Mouse (Mus musculus) limb, embryonic 13.5 days (tissue): ENCODE measurements around the gene Methig1. TPM values are rescaled to one million over a fixed set of nuclear protein-coding genes. Genes with fewer than 3 reads are reported as not detected.
"Not testable (repeated sequence)": the region's sequence is repeated elsewhere in the genome, so short reads cannot be mapped to it uniquely, and the experiment has no call there.

Source experiments
- ATAC-seq: fragments of 200-750 bp; cut with Nextera tagmentation; 2 replicates; pipeline ENCODE4 v1.8.0; 2017; ENCODE audit warnings: low read depth, moderate number of reproducible peaks, moderate TSS enrichment; ENCODE audit not compliant: low FRiP score
- H3K27ac ChIP-seq: fragments of 300-500 bp; sonication (generic); 2 replicates; pipeline ENCODE4 v1.5.1; 2015; ENCODE audit warnings: inconsistent platforms, mild to moderate bottlenecking, moderate library complexity
- H3K27me3 ChIP-seq: fragments of 300-500 bp; sonication (generic); 2 replicates; pipeline ENCODE4 v1.6.1; 2015; ENCODE audit warnings: mild to moderate bottlenecking, inconsistent platforms
- H3K36me3 ChIP-seq: fragments of 300-500 bp; sonication (generic); 2 replicates; pipeline ENCODE4 v1.6.1; 2015; ENCODE audit warnings: inconsistent platforms, mild to moderate bottlenecking, moderate library complexity
- H3K4me1 ChIP-seq: fragments of 300-500 bp; sonication (generic); 2 replicates; pipeline ENCODE4 v1.6.1; 2015; ENCODE audit warnings: inconsistent platforms
- H3K4me2 ChIP-seq: fragments of 300-500 bp; sonication (generic); replicated peaks from 2 replicates; pipeline ENCODE4 v1.6.1; 2015; ENCODE audit warnings: inconsistent platforms, mild to moderate bottlenecking, moderate library complexity
- H3K4me3 ChIP-seq: fragments of 300-500 bp; sonication (generic); 2 replicates; pipeline ENCODE4 v1.5.1; 2015; ENCODE audit warnings: moderate library complexity, mild to moderate bottlenecking, inconsistent platforms
- H3K9ac ChIP-seq: fragments of 300-500 bp; sonication (generic); 2 replicates; pipeline ENCODE4 v1.6.1; 2015; ENCODE audit warnings: mild to moderate bottlenecking, inconsistent platforms
- H3K9me3 ChIP-seq: fragments of 300-500 bp; sonication (generic); 2 replicates; pipeline ENCODE4 v1.6.1; 2016; ENCODE audit warnings: inconsistent platforms
- WGBS: fragments of 180-500 bp; shearing (Covaris S2); methylation state at CpG from one replicate; pipeline ENCODE4 v1.1.7; 2015; 5-methylcytosine and 5-hydroxymethylcytosine counted together
- polyA plus RNA-seq: library from polyadenylated mRNA; unstranded; fragments of >200 nt; fragmentation: Nextera tagmentation; extraction: Ambion mirVana; gene quantifications from 2 replicates; pipeline ENCODE4 v1.2.1, GENCODE M21; 2015

Methig1 gene
- polyA plus RNA-seq, 1 experiment from 2014 or later = 0.10 TPM

- WGBS = 53% methylated on average over 5 of the region's 5 CpGs
- H3K27ac ChIP-seq = no peak overlapping the region
These were observed 31.8 kb upstream of the Methig1 start for GRCm38 (mm10) chr15:100321134-100321533.

DNA sequence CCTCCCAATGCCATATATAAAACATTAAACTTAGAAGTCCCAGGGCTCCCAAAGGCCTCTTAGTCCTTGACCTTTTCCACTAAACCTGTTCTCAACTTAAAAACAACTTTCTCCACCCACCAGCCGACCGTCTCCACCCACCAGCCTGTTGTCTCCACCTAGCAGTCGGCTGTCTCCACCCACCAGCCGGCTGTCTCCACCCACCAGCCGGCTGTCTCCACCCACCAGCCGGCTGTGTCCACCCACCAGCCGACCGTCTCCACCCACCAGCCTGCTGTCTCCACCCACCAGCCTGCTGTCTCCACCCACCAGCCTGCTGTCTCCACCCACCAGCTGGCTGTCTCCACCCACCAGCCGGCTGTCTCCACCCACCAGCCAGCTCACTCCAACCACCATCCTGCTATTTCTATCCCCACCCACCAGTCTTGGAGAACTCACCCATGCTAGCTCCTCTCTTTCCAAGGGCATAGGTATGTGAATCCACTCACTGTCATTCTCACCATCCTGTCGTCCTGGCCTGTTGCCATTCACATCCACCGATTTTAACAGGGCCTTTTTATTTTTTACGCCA, 28.8 kb upstream of the Methig1 start:
- H3K9ac ChIP-seq = no peak overlapping the region
- no peak overlapping the region for H3K4me2 ChIP-seq
- H3K4me1 ChIP-seq = 0 out of 2 replicates have a peak, but pooled peaks cover 5% of the 10 kb centered on the region
- ATAC-seq = no peak
- H3K27ac ChIP-seq = no peak overlapping the region
- no peak overlapping the region for H3K4me3 ChIP-seq
- H3K9me3 ChIP-seq = no peaks in the 10 kb centered on the region
- no peaks in the 10 kb centered on the region for H3K27me3 ChIP-seq
- no peaks in the 10 kb centered on the region for H3K36me3 ChIP-seq
- 63% methylated on average over 12 of the region's 12 CpGs for WGBS

More at GRCm38 (mm10) chr15:100321134-100321533, 31.8 kb upstream of the Methig1 start:
- H3K36me3 ChIP-seq = no peaks in the 10 kb centered on the region
- H3K9me3 ChIP-seq = no peaks in the 10 kb centered on the region
- ATAC-seq = no peak
- H3K4me1 ChIP-seq = 0 out of 2 replicates have a peak, but pooled peaks cover 5% of the 10 kb centered on the region
- no peak overlapping the region for H3K9ac ChIP-seq
- H3K4me2 ChIP-seq = no peak overlapping the region
- H3K4me3 ChIP-seq = no peak overlapping the region
- H3K27me3 ChIP-seq = no peaks in the 10 kb centered on the region

- Histone ChIP-seq H3K9me3 (no peaks in the 10 kb centered on the region), H3K4me3 (no peak overlapping the region), H3K36me3 (no peaks in the 10 kb centered on the region), H3K27ac (no peak overlapping the region), H3K4me2 (no peak overlapping the region), H3K27me3 (no peaks in the 10 kb centered on the region), H3K9ac (no peak overlapping the region), H3K4me1 (0 out of 2 replicates have a peak, but pooled peaks cover 2% of the 10 kb centered on the region)
- no peak for ATAC-seq
- 75% methylated on average over 3 of the region's 3 CpGs for WGBS
These were observed 27.7 kb upstream of the Methig1 start for GRCm38 (mm10) chr15:100325235-100325634.

DNA sequence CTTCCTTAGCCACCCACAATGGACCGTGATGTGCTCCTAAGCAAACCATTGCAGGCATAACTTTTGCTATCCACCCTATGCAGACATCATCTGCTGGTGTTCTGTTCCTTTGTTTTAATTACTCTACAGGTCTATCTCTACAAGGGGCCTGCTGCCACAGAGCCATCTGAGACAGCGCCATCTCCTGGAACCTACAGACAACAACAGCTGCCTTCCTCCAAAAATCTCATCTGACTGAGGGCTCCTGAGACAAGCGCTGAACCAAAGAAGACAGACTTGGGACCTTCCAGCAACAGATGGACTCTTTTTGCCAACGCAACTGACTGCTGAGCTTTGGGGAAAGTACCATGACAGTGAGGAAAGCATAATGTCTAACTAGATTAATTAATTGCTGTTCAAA, 24.9 kb upstream of the Methig1 start:
- ATAC-seq = not testable (repeated sequence)
- 70% methylated on average over 4 of the region's 4 CpGs for WGBS

DNA sequence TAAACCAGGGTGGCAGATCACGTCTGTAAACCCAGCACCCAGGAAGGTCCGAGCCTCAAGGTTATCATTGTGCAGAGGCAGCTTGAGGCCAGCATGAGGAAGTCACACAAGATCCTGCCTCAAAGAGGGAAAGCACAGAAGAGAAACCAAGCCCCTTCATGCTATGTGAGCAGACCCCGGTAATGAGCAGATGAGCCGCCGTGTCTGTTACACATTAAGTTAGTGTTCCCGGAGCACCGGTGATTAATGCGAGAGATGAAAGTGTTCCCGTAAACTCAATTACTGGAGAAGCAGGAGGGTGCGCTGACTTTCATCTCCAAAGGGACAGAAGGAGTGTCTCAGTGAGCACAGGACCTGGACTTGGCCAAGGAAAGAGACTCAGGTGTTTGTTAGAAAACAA, 23.6 kb upstream of the Methig1 start:
- not testable (repeated sequence) for H3K27ac ChIP-seq, H3K4me3 ChIP-seq, H3K9ac ChIP-seq, H3K9me3 ChIP-seq, H3K27me3 ChIP-seq, H3K4me1 ChIP-seq, H3K4me2 ChIP-seq, H3K36me3 ChIP-seq, ATAC-seq
- 10% methylated on average over 10 of the region's 10 CpGs for WGBS

More for the DNA sequence above, 24.9 kb upstream of the Methig1 start:
- not testable (repeated sequence) for H3K9ac ChIP-seq, H3K4me3 ChIP-seq, H3K27me3 ChIP-seq, H3K4me2 ChIP-seq, H3K27ac ChIP-seq, H3K36me3 ChIP-seq, H3K4me1 ChIP-seq, H3K9me3 ChIP-seq

- Histone ChIP-seq H3K4me2 (no peak overlapping the region), H3K4me1 (0 out of 2 replicates have a peak, but pooled peaks cover 5% of the 10 kb centered on the region), H3K36me3 (no peaks in the 10 kb centered on the region), H3K27ac (no peak overlapping the region), H3K9ac (no peak overlapping the region), H3K27me3 (no peaks in the 10 kb centered on the region), H3K9me3 (no peaks in the 10 kb centered on the region), H3K4me3 (no peak overlapping the region)
- no peak for ATAC-seq
- 37% methylated on average over 7 of the region's 7 CpGs for WGBS
These were observed 22.2 kb upstream of the Methig1 start for GRCm38 (mm10) chr15:100330739-100331138.

DNA sequence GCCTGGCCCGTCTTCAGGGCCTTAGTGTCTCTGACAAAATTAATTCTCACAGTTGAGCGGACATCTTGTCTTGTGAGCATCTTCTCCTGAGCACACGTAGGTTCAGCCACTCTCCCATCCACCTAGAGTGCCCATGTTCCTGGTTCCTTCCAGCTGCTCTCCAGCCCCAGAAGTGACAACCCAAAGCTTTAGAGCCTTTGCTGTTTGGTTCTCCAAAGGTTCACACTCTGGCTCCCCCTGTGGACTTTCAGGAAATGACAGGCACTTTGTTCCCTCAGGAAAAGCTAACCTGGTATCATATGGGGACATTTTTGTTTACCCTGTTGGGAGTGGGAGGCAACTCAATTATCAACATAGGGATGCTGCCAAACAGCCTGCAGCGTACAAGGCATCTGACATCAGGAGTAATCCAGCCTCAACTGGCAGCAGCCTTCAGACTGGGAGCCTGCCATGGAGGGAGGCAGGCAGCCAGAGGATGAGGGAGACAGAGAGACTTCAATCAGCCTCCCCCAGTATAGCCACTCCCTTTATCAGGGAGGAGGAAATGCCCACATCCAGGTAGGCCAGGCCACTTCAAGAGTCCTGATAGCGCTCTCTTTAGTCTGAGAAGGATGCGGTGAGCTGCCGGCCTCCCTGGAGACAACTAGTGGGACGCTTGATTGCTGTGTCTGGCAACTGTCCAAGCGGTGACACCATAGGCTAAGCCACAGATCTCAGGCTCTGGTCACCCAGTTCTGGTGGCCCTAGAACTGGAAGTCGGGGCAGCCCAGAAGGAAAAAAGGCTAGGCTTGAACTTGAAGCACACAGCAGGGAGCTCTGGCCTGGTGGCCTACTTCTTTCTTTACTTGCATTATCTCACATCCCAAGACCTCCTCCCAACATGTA, 20.6 kb upstream of the Methig1 start:
- H3K4me1 ChIP-seq, H3K4me2 ChIP-seq, H3K4me3 ChIP-seq, H3K9ac ChIP-seq, H3K9me3 ChIP-seq, H3K36me3 ChIP-seq, H3K27me3 ChIP-seq, ATAC-seq, H3K27ac ChIP-seq: not testable (repeated sequence)
- 70% methylated on average over 3 of the region's 10 CpGs for WGBS

DNA sequence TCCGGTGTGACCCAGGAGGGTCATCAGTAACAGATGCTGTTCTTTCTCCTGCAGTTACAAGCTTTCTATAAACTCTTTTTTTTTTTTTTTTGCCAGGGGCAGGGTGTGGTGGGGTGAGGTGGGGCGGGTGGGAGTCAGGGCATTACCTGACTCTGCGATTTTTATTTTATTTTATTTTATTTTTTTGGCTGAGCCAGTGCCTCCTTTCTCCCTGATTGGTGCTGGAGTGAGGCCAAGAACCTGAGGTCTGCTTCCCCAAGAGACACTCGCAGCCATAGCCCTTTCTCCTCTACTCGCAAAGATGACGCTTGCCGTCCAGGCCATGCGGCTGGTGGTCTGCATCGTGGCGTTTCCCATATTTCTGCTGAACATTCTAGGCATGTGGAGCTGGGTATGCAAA, 18.3 kb upstream of the Methig1 start, which contains the start of gene Mettl7a3:
Mettl7a3 (plus strand) TSS at position 301 of the 400 bp plus-strand sequence.
- H3K36me3 ChIP-seq = no peaks in the 10 kb centered on the region
- 0 out of 2 replicates have a peak, but pooled peaks cover 5% of the 10 kb centered on the region for H3K4me1 ChIP-seq
- no peak within 1 kb of the TSS for H3K4me2 ChIP-seq
- no peak within 1 kb of the TSS for H3K4me3 ChIP-seq
- ATAC-seq = no peak
- H3K27me3 ChIP-seq = no peaks in the 10 kb centered on the region
- no peak within 1 kb of the TSS for H3K27ac ChIP-seq
- WGBS = 44% methylated on average over 10 of the region's 10 CpGs
- no peak within 1 kb of the TSS for H3K9ac ChIP-seq
- no peaks in the 10 kb centered on the region for H3K9me3 ChIP-seq

- H3K4me2 ChIP-seq, ATAC-seq, H3K36me3 ChIP-seq, H3K9me3 ChIP-seq, H3K4me1 ChIP-seq, H3K27me3 ChIP-seq, H3K9ac ChIP-seq, H3K4me3 ChIP-seq, H3K27ac ChIP-seq: not testable (repeated sequence)
These were observed 15.6 kb upstream of the Methig1 start for GRCm38 (mm10) chr15:100337328-100337727.

- WGBS = 37% methylated on average over 10 of the region's 10 CpGs
- not testable (repeated sequence) for H3K9me3 ChIP-seq, H3K4me1 ChIP-seq, H3K27me3 ChIP-seq, H3K9ac ChIP-seq, H3K4me3 ChIP-seq, H3K4me2 ChIP-seq, ATAC-seq, H3K36me3 ChIP-seq, H3K27ac ChIP-seq
These were observed 15.1 kb upstream of the Methig1 start for GRCm38 (mm10) chr15:100337847-100338246.

DNA sequence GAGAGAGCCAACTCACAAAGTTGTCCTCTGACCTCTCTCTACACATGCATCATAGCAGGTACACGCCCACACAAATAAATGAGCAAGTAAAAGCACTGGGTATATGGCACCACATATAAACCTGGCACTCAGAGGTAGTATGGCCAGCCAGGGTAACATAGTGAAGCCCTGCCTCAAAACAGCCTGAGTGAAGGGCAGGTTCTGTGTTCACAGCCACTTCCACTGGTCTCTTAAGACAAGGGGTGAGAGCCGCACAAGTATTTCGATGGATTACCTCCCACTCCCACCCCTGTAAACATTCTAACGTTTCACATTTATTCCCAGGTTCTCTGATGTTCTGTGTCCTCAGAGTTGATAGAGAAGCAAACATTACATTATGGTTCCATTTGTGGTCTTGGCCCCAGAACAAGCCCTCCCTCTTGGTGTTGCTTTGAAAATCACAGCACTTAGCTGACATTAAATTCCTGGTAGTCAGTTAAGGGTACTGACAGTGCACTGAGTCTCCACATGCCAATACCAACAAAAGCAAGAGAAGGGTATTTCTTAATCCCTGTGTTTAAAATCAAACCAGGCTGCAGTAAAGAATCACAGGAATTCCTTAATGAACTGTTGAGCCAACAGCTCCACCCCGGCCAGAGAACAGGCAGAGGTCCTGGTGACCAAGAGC, 11.5 kb upstream of the Methig1 start:
- not testable (repeated sequence) for H3K27ac ChIP-seq, H3K9me3 ChIP-seq, ATAC-seq, H3K4me1 ChIP-seq, H3K36me3 ChIP-seq, H3K9ac ChIP-seq, H3K27me3 ChIP-seq, H3K4me3 ChIP-seq, H3K4me2 ChIP-seq
- 63% methylated on average over 4 of the region's 5 CpGs for WGBS

DNA sequence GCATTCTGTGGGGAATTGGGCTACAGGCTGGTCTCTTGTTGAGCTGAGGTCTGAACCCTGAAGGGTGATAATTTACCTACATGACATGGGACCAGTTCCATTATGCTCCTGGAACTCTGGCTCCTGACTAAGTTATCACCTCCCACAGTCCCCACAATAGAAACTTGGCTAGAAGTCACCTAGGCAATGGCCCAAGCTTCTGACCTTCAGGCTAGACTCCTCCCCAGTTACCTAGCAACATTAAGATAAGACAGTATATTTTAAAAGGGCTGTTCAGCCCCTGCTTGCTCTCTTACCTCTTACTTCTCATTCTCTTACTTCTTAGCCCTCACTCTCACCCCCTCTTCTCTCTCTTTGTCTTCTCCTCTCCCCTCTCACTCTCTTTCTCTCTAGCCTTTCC, 7.5 kb upstream of the Methig1 start:
- H3K27me3 ChIP-seq = no peaks in the 10 kb centered on the region
- no peak for ATAC-seq

More for the DNA sequence above, 7.5 kb upstream of the Methig1 start:
- Histone ChIP-seq H3K27ac (no peak overlapping the region), H3K4me2 (no peak overlapping the region), H3K4me3 (no peak overlapping the region), H3K9me3 (peaks cover 4% of the 10 kb centered on the region; the same call in 1 of the 2 replicates), H3K4me1 (peaks cover 3% of the 10 kb centered on the region; the same call in 1 of the 2 replicates), H3K36me3 (no peaks in the 10 kb centered on the region), H3K9ac (no peak overlapping the region)
